Mouse (Mus musculus): ENCODE results near the gene Zfp511. TPM values are rescaled to one million over a fixed set of nuclear protein-coding genes. Genes with fewer than 3 reads are reported as not detected.
A peak's percentile ranks its signal among the peaks of the same experiment; 100 is the strongest.

Gene Zfp511
- polyA plus RNA-seq, 1 experiment from 2014 or later = 36.5 TPM

DNA sequence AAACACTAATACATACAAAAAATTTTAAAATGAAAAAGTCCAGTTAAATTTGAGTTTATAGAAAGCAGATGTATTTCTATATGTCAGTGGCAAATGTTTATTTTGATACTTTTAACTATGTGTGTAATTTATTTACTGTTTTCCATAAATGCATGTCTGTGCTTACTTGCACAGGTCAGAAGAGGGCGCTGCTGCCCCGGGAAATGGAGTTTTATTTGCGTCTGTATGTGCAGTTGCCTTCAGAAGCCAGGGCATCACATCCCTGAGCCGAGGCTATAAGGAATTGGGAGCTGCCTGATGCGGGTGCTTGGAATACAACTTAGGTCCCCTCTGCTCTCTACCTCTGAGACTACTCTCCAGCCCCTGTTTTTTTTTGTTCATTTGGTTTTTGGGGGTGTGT, 42.5 kb downstream of the Zfp511 start:
- Histone ChIP-seq H3K4me1 (ENCODE audit: control insufficient read depth, insufficient read depth, low read length) (peaks cover 5% of the 10 kb centered on the region; the same call in 1 of the 2 replicates), H3K27me3 (ENCODE audit: control insufficient read depth, insufficient read depth, low read length) (peaks cover 45% of the 10 kb centered on the region), H3K4me2 (ENCODE audit: low read depth, low read length) (no peak overlapping the region), H3K9ac (ENCODE audit: low read length) (no peak overlapping the region), H3K27ac (ENCODE audit: low read length) (no peak overlapping the region), H3K36me3 (ENCODE audit: control insufficient read depth, insufficient read depth) (no peaks in the 10 kb centered on the region), H3K9me3 (replicated peaks; ENCODE audit: control insufficient read depth, low read length) (no peaks in the 10 kb centered on the region), H3K4me3 (ENCODE audit: low read length) (no peak overlapping the region)
- WGBS = 7% methylated on average over 5 of the region's 5 CpGs
- ATAC-seq (replicated peaks; ENCODE audit: extremely low read depth, insufficient read depth, low FRiP score) = no peak

DNA sequence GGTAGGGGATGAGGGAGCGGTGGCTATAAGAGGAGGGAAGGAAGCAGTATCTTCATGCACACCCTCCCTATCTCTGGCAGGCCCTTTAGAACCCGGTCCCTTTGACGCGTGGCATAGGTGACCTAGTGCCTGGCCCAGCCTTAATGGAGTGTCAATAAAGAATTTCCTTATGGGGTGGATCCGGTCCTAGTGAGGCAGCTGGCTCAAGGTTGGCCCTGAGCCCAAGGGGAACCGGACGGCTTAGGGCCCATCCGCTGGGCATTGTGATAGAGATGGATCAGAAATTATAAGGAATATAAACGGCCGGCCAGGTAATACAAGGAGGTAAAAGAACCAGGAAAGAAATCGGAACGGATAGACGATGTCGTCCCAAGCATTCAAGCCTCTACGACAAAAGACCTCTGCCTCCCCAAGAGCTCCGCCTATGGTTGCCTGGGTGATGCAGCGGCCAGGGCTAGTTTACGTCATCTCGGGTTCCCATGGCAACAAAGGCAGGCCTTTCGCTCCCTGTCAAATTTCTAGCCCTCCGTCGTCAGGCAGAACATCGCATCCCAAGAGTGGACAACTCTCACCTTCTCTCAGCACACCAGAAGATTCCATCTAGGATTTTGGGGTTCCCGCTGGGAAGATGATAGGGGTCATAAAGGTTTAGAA, 44.4 kb downstream of the Zfp511 start:
- Histone ChIP-seq H3K4me2 (ENCODE audit: low read depth, low read length) (peak overlapping the region; percentile 35), H3K9me3 (replicated peaks; ENCODE audit: control insufficient read depth, low read length) (no peaks in the 10 kb centered on the region), H3K9ac (ENCODE audit: low read length) (no peak overlapping the region), H3K27me3 (ENCODE audit: control insufficient read depth, insufficient read depth, low read length) (peaks cover 49% of the 10 kb centered on the region), H3K4me3 (ENCODE audit: low read length) (peak overlapping the region; percentile 25), H3K36me3 (ENCODE audit: control insufficient read depth, insufficient read depth) (no peaks in the 10 kb centered on the region), H3K4me1 (ENCODE audit: control insufficient read depth, insufficient read depth, low read length) (peaks cover 5% of the 10 kb centered on the region; the same call in 1 of the 2 replicates), H3K27ac (ENCODE audit: low read length) (no peak overlapping the region)
- 4% methylated on average over 24 of the region's 24 CpGs for WGBS
- ATAC-seq (replicated peaks; ENCODE audit: extremely low read depth, insufficient read depth, low FRiP score) = 0 out of 2 replicates have a peak, but pooled peaks have one; percentile 49

DNA sequence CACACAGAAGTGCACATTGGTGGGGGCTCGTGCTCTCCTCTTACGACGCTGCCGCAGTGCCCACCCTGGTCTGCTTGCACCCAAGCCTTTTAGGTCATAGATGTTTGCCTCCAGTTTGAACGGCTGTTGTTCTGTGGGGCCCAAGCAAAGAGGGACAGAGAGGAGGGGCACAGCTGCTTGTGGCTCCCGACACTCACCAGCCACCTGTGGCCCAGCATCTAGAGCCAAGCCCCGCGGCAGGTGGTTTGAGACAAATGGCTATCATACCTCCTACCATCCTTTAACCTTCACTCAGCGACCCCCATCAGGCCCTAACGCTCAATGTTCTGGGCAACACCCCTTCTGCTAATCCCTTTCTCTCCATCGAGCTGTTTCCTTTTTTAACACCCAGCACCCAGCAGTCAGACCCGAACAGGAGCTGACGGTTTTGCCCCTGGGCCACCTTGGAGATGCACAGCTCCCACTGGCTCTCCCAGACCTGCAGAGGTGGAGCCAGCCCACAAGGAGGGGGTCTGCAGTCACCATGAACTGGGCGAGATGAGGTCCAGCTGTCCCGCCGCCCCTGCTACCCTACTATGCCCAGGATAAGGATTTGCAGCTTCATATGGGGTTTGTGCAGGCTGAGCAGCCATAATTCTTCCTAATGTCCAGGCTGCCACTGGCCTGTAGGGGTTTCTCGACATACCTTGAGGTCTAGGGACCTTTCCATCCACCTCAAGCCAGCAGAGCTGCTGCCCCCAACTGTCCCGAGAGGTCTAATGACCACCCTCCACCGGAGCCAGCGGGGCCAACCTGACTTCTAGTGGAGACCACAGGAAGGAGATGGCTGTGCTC, 45.4 kb downstream of the Zfp511 start:
- H3K27ac ChIP-seq (ENCODE audit: low read length) = no peak overlapping the region
- peaks cover 49% of the 10 kb centered on the region for H3K27me3 ChIP-seq (ENCODE audit: control insufficient read depth, insufficient read depth, low read length)
- no peak overlapping the region for H3K4me2 ChIP-seq (ENCODE audit: low read depth, low read length)
- H3K4me3 ChIP-seq (ENCODE audit: low read length) = no peak overlapping the region
- 21% methylated on average over 20 of the region's 20 CpGs for WGBS
- peaks cover 5% of the 10 kb centered on the region; the same call in 1 of the 2 replicates for H3K4me1 ChIP-seq (ENCODE audit: control insufficient read depth, insufficient read depth, low read length)
- ATAC-seq (replicated peaks; ENCODE audit: extremely low read depth, insufficient read depth, low FRiP score) = no peak
- H3K9me3 ChIP-seq (replicated peaks; ENCODE audit: control insufficient read depth, low read length) = no peaks in the 10 kb centered on the region
- no peaks in the 10 kb centered on the region for H3K36me3 ChIP-seq (ENCODE audit: control insufficient read depth, insufficient read depth)
- no peak overlapping the region for H3K9ac ChIP-seq (ENCODE audit: low read length)

DNA sequence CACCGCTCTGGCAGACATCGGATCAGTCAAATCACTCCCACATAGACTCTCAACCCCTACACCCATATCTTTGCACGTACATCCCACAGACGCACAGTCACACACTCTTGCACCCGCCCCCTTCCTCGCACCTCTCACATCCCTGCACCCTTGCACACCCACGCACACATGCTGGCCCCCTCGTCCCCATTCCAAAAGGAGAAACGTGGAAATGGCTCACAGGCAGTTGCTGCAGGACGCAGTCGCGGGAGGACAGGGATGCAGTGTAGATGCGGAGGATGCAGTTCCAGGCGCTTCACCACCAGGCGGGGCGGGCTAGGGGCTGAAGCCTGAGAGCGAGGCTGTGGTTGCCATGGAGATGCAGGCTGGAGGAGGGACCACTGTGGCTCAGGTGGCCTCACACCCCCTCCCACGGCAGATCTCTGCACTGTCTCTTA, 46.1 kb downstream of the Zfp511 start, which contains the start of gene Caly:
Caly (minus strand) TSS at position 307 of the 437 bp plus-strand sequence.
- H3K27me3 ChIP-seq (ENCODE audit: control insufficient read depth, insufficient read depth, low read length) = peaks cover 49% of the 10 kb centered on the region
- no peak within 1 kb of the TSS for H3K27ac ChIP-seq (ENCODE audit: low read length)
- 9% methylated on average over 18 of the region's 18 CpGs for WGBS
- no peak within 1 kb of the TSS for H3K4me2 ChIP-seq (ENCODE audit: low read depth, low read length)
- H3K9ac ChIP-seq (ENCODE audit: low read length) = no peak within 1 kb of the TSS
- no peaks in the 10 kb centered on the region for H3K36me3 ChIP-seq (ENCODE audit: control insufficient read depth, insufficient read depth)
- H3K4me1 ChIP-seq (ENCODE audit: control insufficient read depth, insufficient read depth, low read length) = peaks cover 5% of the 10 kb centered on the region; the same call in 1 of the 2 replicates
- no peaks in the 10 kb centered on the region for H3K9me3 ChIP-seq (replicated peaks; ENCODE audit: control insufficient read depth, low read length)
- ATAC-seq (replicated peaks; ENCODE audit: extremely low read depth, insufficient read depth, low FRiP score) = no peak
- no peak within 1 kb of the TSS for H3K4me3 ChIP-seq (ENCODE audit: low read length)

Small RNA genes within 50 kb of the gene (microRNA-seq; reads per million reads assigned to microRNA genes)
- not detected for gene Mir7062

Other genes starting within 250 kb of the Zfp511 start
- not detected in 2 replicates for gene Adgra1, start 202.2 kb upstream of the Zfp511 start, polyA plus RNA-seq (2015; fragmentation: Nextera tagmentation; extraction: Ambion mirVana)
- gene Kndc1, start 141.7 kb upstream of the Zfp511 start, polyA plus RNA-seq (2015; fragmentation: Nextera tagmentation; extraction: Ambion mirVana) = 0.37 and 0.47 TPM in 2 replicates
- gene Utf1, start 92.6 kb upstream of the Zfp511 start, polyA plus RNA-seq (2015; fragmentation: Nextera tagmentation; extraction: Ambion mirVana) = 0.71 and 2.0 TPM in 2 replicates
- gene 6430531B16Rik, start 57.6 kb upstream of the Zfp511 start, polyA plus RNA-seq (2015; fragmentation: Nextera tagmentation; extraction: Ambion mirVana) = 0.66 and 0.69 TPM in 2 replicates
- gene Adam8, start 43.8 kb upstream of the Zfp511 start, polyA plus RNA-seq (2015; fragmentation: Nextera tagmentation; extraction: Ambion mirVana) = 1.7 and 2.8 TPM in 2 replicates
- gene Tubgcp2, start 278 bp downstream of the Zfp511 start, polyA plus RNA-seq (2015; fragmentation: Nextera tagmentation; extraction: Ambion mirVana) = 34.6 and 39.9 TPM in 2 replicates
- gene Msx3, start 12.7 kb downstream of the Zfp511 start, polyA plus RNA-seq (2015; fragmentation: Nextera tagmentation; extraction: Ambion mirVana) = not detected in 2 replicates
- gene Caly, start 46.2 kb downstream of the Zfp511 start, polyA plus RNA-seq (2015; fragmentation: Nextera tagmentation; extraction: Ambion mirVana) = 0.47 and 0.66 TPM in 2 replicates
- gene Prap1, start 57.0 kb downstream of the Zfp511 start, polyA plus RNA-seq (2015; fragmentation: Nextera tagmentation; extraction: Ambion mirVana) = 2.3 TPM in 1 of 2 replicates, not detected in the other
- gene Fuom, start 66.0 kb downstream of the Zfp511 start, polyA plus RNA-seq (2015; fragmentation: Nextera tagmentation; extraction: Ambion mirVana) = 93.9 and 103 TPM in 2 replicates
- gene Paox, start 79.4 kb downstream of the Zfp511 start, polyA plus RNA-seq (2015; fragmentation: Nextera tagmentation; extraction: Ambion mirVana) = 9.5 and 12.9 TPM in 2 replicates
- 244 and 266 TPM in 2 replicates for gene Echs1, start 80.1 kb downstream of the Zfp511 start, polyA plus RNA-seq (2015; fragmentation: Nextera tagmentation; extraction: Ambion mirVana)
- gene Mtg1, start 101.2 kb downstream of the Zfp511 start, polyA plus RNA-seq (2015; fragmentation: Nextera tagmentation; extraction: Ambion mirVana) = 34.1 and 36.8 TPM in 2 replicates
- gene Sprn, start 118.5 kb downstream of the Zfp511 start, polyA plus RNA-seq (2015; fragmentation: Nextera tagmentation; extraction: Ambion mirVana) = 0.09 and 0.12 TPM in 2 replicates
- gene Olfr522, start 128.4 kb downstream of the Zfp511 start, polyA plus RNA-seq (2015; fragmentation: Nextera tagmentation; extraction: Ambion mirVana) = not detected in 2 replicates
- gene Olfr523, start 136.8 kb downstream of the Zfp511 start, polyA plus RNA-seq (2015; fragmentation: Nextera tagmentation; extraction: Ambion mirVana) = not detected in 2 replicates
- gene Olfr524, start 169.6 kb downstream of the Zfp511 start, polyA plus RNA-seq (2015; fragmentation: Nextera tagmentation; extraction: Ambion mirVana) = 0.27 and 0.43 TPM in 2 replicates
- 5.2 and 10.4 TPM in 2 replicates for gene Cd163l1, start 181.9 kb downstream of the Zfp511 start, polyA plus RNA-seq (2015; fragmentation: Nextera tagmentation; extraction: Ambion mirVana)
- 0.31 and 1.4 TPM in 2 replicates for gene 5830411N06Rik, start 210.9 kb downstream of the Zfp511 start, polyA plus RNA-seq (2015; fragmentation: Nextera tagmentation; extraction: Ambion mirVana)